13 mouse cellular contexts compared by ENCODE assay signal in genomic region chr13:47778218-47779009, GRCm38 (mm10).
DNase-seq lines count a peak whose midpoint lies in the region; ATAC-seq lines count a peak whose summit lies in the region.
"Had no signal": no experiment of that assay in that cellular context is flagged by ENCODE, and none has a peak within 500 bp of the region (broad histone marks: within the 10 kb centered on the region; RNA-seq: fewer than 3 reads in every experiment).

No protein-coding gene starts in this region.

- H3K4me3 ChIP-seq in hindbrain, embryonic 10.5 days: no peak overlapping the region
- no peak overlapping the region for H3K4me3 ChIP-seq in hindbrain, embryonic 11.5 days (ENCODE audit: low read depth, low read length)
- no peak overlapping the region for H3K4me3 ChIP-seq in forebrain, embryonic 15.5 days
- H3K4me3 ChIP-seq in limb, embryonic 12.5 days (replicated peaks): no peak overlapping the region
- H3K4me3 ChIP-seq in neural tube, embryonic 13.5 days: no peak overlapping the region
- H3K4me3 ChIP-seq: heart, embryonic 10.5 days; liver, embryonic 12.5 days had no signal

- no peak for ATAC-seq in hindbrain, embryonic 11.5 days (ENCODE audit: low FRiP score)
- ATAC-seq in forebrain, embryonic 15.5 days (replicated peaks): 0 out of 2 replicates have a peak, but pooled peaks have one; percentile 29
- peak; percentile 42; the same call in 1 of the 2 replicates for ATAC-seq in limb, embryonic 12.5 days (ENCODE audit: insufficient number of reproducible peaks, insufficient read depth, low FRiP score, low TSS enrichment, low read depth)
- ATAC-seq in neural tube, embryonic 13.5 days (ENCODE audit: low read depth): peak; percentile 67; the same call in 1 of the 2 replicates
- no peak for ATAC-seq in activated CD4-positive, CD25-positive, alpha-beta regulatory T cell, adult 4 months
- ATAC-seq: liver, embryonic 12.5 days had no signal

- H3K27ac ChIP-seq in hindbrain, embryonic 10.5 days: peak overlapping the region; percentile 31; the same call in 1 of the 2 replicates
- H3K27ac ChIP-seq in hindbrain, embryonic 11.5 days (ENCODE audit: low read depth, low read length): no peak overlapping the region
- peak overlapping the region; percentile 13; the same call in 1 of the 2 replicates for H3K27ac ChIP-seq in forebrain, embryonic 15.5 days (replicated peaks)
- peak overlapping the region; percentile 47 for H3K27ac ChIP-seq in limb, embryonic 12.5 days
- peak overlapping the region; percentile 85 for H3K27ac ChIP-seq in neural tube, embryonic 13.5 days (replicated peaks)
- H3K27ac ChIP-seq: liver, embryonic 12.5 days had no signal

- no peak for DNase-seq in hindbrain, embryonic 10.5 days (ENCODE audit: low spot score)
- no peak for DNase-seq in hindbrain, embryonic 11.5 days (ENCODE audit: low spot score)
- DNase-seq in frontal cortex, postnatal 25 days (ENCODE audit: low spot score in 2 of 2): no peak
- no peak for DNase-seq in gastrocnemius, postnatal 14 days
- DNase-seq: adrenal gland, adult 2 months; cerebellum, adult 11 months; kidney, adult 2 months had no signal

- H3K9ac ChIP-seq in hindbrain, embryonic 11.5 days (ENCODE audit: low read depth, low read length): no peak overlapping the region
- H3K9ac ChIP-seq in forebrain, embryonic 15.5 days (replicated peaks): no peak overlapping the region
- H3K9ac ChIP-seq in limb, embryonic 12.5 days (replicated peaks): no peak overlapping the region
- peak overlapping the region; percentile 49 for H3K9ac ChIP-seq in neural tube, embryonic 13.5 days
- H3K9ac ChIP-seq: liver, embryonic 12.5 days had no signal

- H3K4me1 ChIP-seq in hindbrain, embryonic 10.5 days (replicated peaks): peaks cover 14% of the 10 kb centered on the region
- no peaks in the 10 kb centered on the region for H3K4me1 ChIP-seq in hindbrain, embryonic 11.5 days (replicated peaks; ENCODE audit: control insufficient read depth, insufficient read depth, low read length)
- peaks cover 13% of the 10 kb centered on the region for H3K4me1 ChIP-seq in forebrain, embryonic 15.5 days
- H3K4me1 ChIP-seq in limb, embryonic 12.5 days (replicated peaks): peaks cover 22% of the 10 kb centered on the region
- peaks cover 29% of the 10 kb centered on the region for H3K4me1 ChIP-seq in neural tube, embryonic 13.5 days (replicated peaks)
- H3K4me1 ChIP-seq: liver, embryonic 12.5 days had no signal

- no peak overlapping the region for H3K4me2 ChIP-seq in hindbrain, embryonic 11.5 days (replicated peaks; ENCODE audit: low read depth, low read length)
- no peak overlapping the region; the same call in 1 of the 2 replicates for H3K4me2 ChIP-seq in forebrain, embryonic 15.5 days (replicated peaks)
- H3K4me2 ChIP-seq in limb, embryonic 12.5 days: peak overlapping the region; percentile 36
- peak overlapping the region; percentile 27 for H3K4me2 ChIP-seq in neural tube, embryonic 13.5 days
- H3K4me2 ChIP-seq: liver, embryonic 12.5 days had no signal

- no peaks in the 10 kb centered on the region for H3K36me3 ChIP-seq in hindbrain, embryonic 10.5 days
- H3K36me3 ChIP-seq in hindbrain, embryonic 11.5 days (ENCODE audit: control insufficient read depth, insufficient read depth, low read length): no peaks in the 10 kb centered on the region
- no peaks in the 10 kb centered on the region for H3K36me3 ChIP-seq in forebrain, embryonic 15.5 days
- no peaks in the 10 kb centered on the region for H3K36me3 ChIP-seq in limb, embryonic 12.5 days
- H3K36me3 ChIP-seq in neural tube, embryonic 13.5 days: no peaks in the 10 kb centered on the region
- H3K36me3 ChIP-seq: heart, embryonic 10.5 days; liver, embryonic 12.5 days had no signal

- intact Hi-C loops in gastrocnemius, postnatal 14 days (cut with DNase I; ENCODE audit: low total_unique reads): no loop called here

- no peaks in the 10 kb centered on the region for H3K27me3 ChIP-seq in hindbrain, embryonic 10.5 days (ENCODE audit: insufficient read depth, poor library complexity, severe bottlenecking)
- H3K27me3 ChIP-seq in hindbrain, embryonic 11.5 days (ENCODE audit: control insufficient read depth, insufficient read depth, low read length): no peaks in the 10 kb centered on the region
- H3K27me3 ChIP-seq in forebrain, embryonic 15.5 days: no peaks in the 10 kb centered on the region
- H3K27me3 ChIP-seq in limb, embryonic 12.5 days: no peaks in the 10 kb centered on the region
- no peaks in the 10 kb centered on the region for H3K27me3 ChIP-seq in neural tube, embryonic 13.5 days
- H3K27me3 ChIP-seq: liver, embryonic 12.5 days had no signal

- WGBS in hindbrain, embryonic 10.5 days: 57% methylated on average over 12 of the region's 14 CpGs
- WGBS in hindbrain, embryonic 11.5 days: 60% methylated on average over 12 of the region's 14 CpGs
- 26% methylated on average over 10 of the region's 14 CpGs for WGBS in forebrain, embryonic 15.5 days
- WGBS in limb, embryonic 12.5 days: 32% methylated on average over 12 of the region's 14 CpGs
- WGBS in neural tube, embryonic 13.5 days: 27% methylated on average over 11 of the region's 14 CpGs

- no peaks in the 10 kb centered on the region for H3K9me3 ChIP-seq in hindbrain, embryonic 10.5 days
- no peaks in the 10 kb centered on the region for H3K9me3 ChIP-seq in hindbrain, embryonic 11.5 days (ENCODE audit: control insufficient read depth, low read length)
- no peaks in the 10 kb centered on the region for H3K9me3 ChIP-seq in forebrain, embryonic 15.5 days
- no peaks in the 10 kb centered on the region for H3K9me3 ChIP-seq in limb, embryonic 12.5 days
- H3K9me3 ChIP-seq in neural tube, embryonic 13.5 days: no peaks in the 10 kb centered on the region
- H3K9me3 ChIP-seq: heart, embryonic 10.5 days; liver, embryonic 12.5 days had no signal

Comparison
In these comparisons a context has a peak if more than half of its experiments do, and no peak if none do; other contexts are left out.
1. ATAC-seq: peak in forebrain, embryonic 15.5 days (single experiment), limb, embryonic 12.5 days (single experiment) and neural tube, embryonic 13.5 days (single experiment); none in hindbrain, embryonic 11.5 days (single experiment) and activated CD4-positive, CD25-positive, alpha-beta regulatory T cell, adult 4 months (single experiment).
2. H3K4me2 ChIP-seq: peak in limb, embryonic 12.5 days (single experiment) and neural tube, embryonic 13.5 days (single experiment); none in hindbrain, embryonic 11.5 days (single experiment) and forebrain, embryonic 15.5 days (single experiment).